Comparison of ENCODE assay signal across 20 mouse cellular contexts in the genomic region with DNA sequence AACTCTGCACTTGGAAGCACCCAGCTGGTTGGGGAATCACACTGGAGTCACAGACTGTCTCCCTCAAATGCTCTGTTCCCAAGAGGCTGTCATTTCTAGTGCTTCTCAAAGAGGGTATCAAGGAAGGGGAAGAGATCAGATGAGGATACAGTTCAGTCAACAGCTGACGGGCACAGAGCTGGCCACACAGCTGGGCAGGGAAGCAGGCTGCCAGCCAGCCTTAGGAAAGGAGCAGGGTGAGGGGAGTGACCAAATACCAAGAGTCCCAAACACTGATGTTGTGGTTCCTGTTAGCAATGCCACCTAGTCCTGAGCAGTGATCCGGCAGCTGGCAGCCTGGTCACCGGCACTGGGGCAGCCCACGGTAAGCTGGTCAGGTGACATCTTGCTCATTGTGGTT. TPM values are rescaled to one million over a fixed set of nuclear protein-coding genes. Genes with fewer than 3 reads are reported as not detected.
DNase-seq lines count a peak whose midpoint lies in the region; ATAC-seq and TF ChIP-seq lines count a peak whose summit lies in the region.
"Had no signal": no experiment of that assay in that cellular context is flagged by ENCODE, and none has a peak within 500 bp of the region (broad histone marks: within the 10 kb centered on the region; RNA-seq: fewer than 3 reads in every experiment).

No protein-coding gene starts in this region.

- peaks cover 86% of the 10 kb centered on the region for H3K27me3 ChIP-seq in myocyte (ENCODE audit: control insufficient read depth, insufficient read depth, insufficient read length)
- H3K27me3 ChIP-seq in forebrain, embryonic 14.5 days (replicated peaks; ENCODE audit: control insufficient read depth, insufficient read depth, low read length) = no peaks in the 10 kb centered on the region
- H3K27me3 ChIP-seq: Patski had no signal

- no peak for TF ChIP-seq CTCF in gastrocnemius, adult 2 months (IDR thresholded peaks at IDR 0.05)

- no peaks in the 10 kb centered on the region for H3K36me3 ChIP-seq in myocyte (ENCODE audit: control insufficient read depth, insufficient read depth)
- no peaks in the 10 kb centered on the region for H3K36me3 ChIP-seq in forebrain, embryonic 14.5 days (ENCODE audit: control insufficient read depth, insufficient read depth, low read length)
- H3K36me3 ChIP-seq: G1E had no signal

- WGBS in forebrain, embryonic 14.5 days = 83% methylated on average over 4 of the region's 4 CpGs

- H3K9ac ChIP-seq in forebrain, embryonic 14.5 days (ENCODE audit: low read length) = no peak overlapping the region

- no peak overlapping the region for H3K4me3 ChIP-seq in gastrocnemius, adult 2 months
- no peak overlapping the region for H3K4me3 ChIP-seq in myocyte
- no peak overlapping the region for H3K4me3 ChIP-seq in forebrain, embryonic 14.5 days (ENCODE audit: low read depth, low read length)

- H3K4me2 ChIP-seq in myocyte (ENCODE audit: low read depth) = no peak overlapping the region
- no peak overlapping the region for H3K4me2 ChIP-seq in forebrain, embryonic 14.5 days (ENCODE audit: low read length)

- DNase-seq in gastrocnemius, adult 2 months = no peak
- DNase-seq in gastrocnemius, postnatal 4 days (ENCODE audit: low spot score in 2 of 2) = no peak
- no peak for DNase-seq in forebrain, embryonic 14.5 days (ENCODE audit: low spot score)
- DNase-seq: adrenal gland, adult 2 months; adrenal gland, adult 8-10 months; adrenal gland, postnatal 10 days; adrenal gland, postnatal 14 days; adrenal gland, postnatal 25 days; adrenal gland, postnatal 36 days; B cell, adult 2 months; cerebellum, adult 11 months; cerebellum, adult 11-12 months; cerebellum, adult 18-20 months had no signal

- no peaks in the 10 kb centered on the region; the same call in 1 of the 2 replicates for H3K4me1 ChIP-seq in forebrain, embryonic 14.5 days (ENCODE audit: control insufficient read depth, insufficient read depth, low read length)

- no peaks in the 10 kb centered on the region for H3K79me2 ChIP-seq in myocyte (ENCODE audit: control insufficient read depth, insufficient read depth)

- no peaks in the 10 kb centered on the region for H3K9me3 ChIP-seq in forebrain, embryonic 14.5 days (replicated peaks; ENCODE audit: control insufficient read depth, low read length)
- H3K9me3 ChIP-seq: G1E had no signal

- H3ac ChIP-seq in myocyte (ENCODE audit: control insufficient read depth, insufficient read length) = no peak overlapping the region

- TF ChIP-seq POLR2A in myocyte (IDR thresholded peaks at IDR 0.05; ENCODE audit: insufficient read length, low read depth) = no peak

- peak overlapping the region; percentile 79 for H3K27ac ChIP-seq in gastrocnemius, adult 2 months
- H3K27ac ChIP-seq in forebrain, embryonic 14.5 days (ENCODE audit: low read depth, low read length) = no peak overlapping the region

- intact Hi-C loops in gastrocnemius, adult 2 months (cut with DNase I) = no loop called here

- no peak for ATAC-seq in forebrain, embryonic 14.5 days
- ATAC-seq: activated CD4-positive, CD25-positive, alpha-beta regulatory T cell, adult 4 months; CD4-positive, CD25-positive, alpha-beta regulatory T cell, adult 4 months; Patski had no signal

TF ChIP-seq in myocyte, 11 proteins besides CTCF, POLR2A, EP300 and RAD21:
- TF ChIP-seq MYOD1 (IDR thresholded peaks at IDR 0.05; ENCODE audit: control insufficient read depth in 1 of 3, insufficient read length in 2 of 3, low read depth in 2 of 3) (peak in 1 of 3 experiments; percentile 58), MYOG (IDR thresholded peaks at IDR 0.05; ENCODE audit: control insufficient read depth in 1 of 3, insufficient read depth in 1 of 3, insufficient read length in 2 of 3, low read depth in 2 of 3) (peak in 2 of 3 experiments; percentile 22 to 81), REST (IDR thresholded peaks at IDR 0.05; ENCODE audit: insufficient read depth, insufficient read length) (no peak)

RNA-seq across cellular contexts. Expression of a gene that starts 4.9 kb away (rescaled TPM):
- total RNA-seq in gastrocnemius, adult 2 months (2021) = 100 to 1,000 TPM; 215 to 248 TPM
- total RNA-seq in gastrocnemius, postnatal 4 days (2021) = 10 to 100 TPM; 65.3 to 85.5 TPM
- not detected for polyA plus RNA-seq in myocyte (2012; fragmentation: generic; extraction: Trizol)
- polyA plus RNA-seq in forebrain, embryonic 14.5 days (2014; fragmentation: Nextera tagmentation; extraction: Ambion mirVana) = 0.40 TPM in 1 of 2 replicates, not detected in the other
- total RNA-seq: MEL had no signal
- polyA plus RNA-seq: activated CD4-positive, CD25-positive, alpha-beta regulatory T cell, adult 4 months; C2C12; CD4-positive, CD25-positive, alpha-beta regulatory T cell, adult 4 months; G1E had no signal

RNA-seq across cellular contexts. Expression of a gene that starts 27.1 kb away (rescaled TPM):
- total RNA-seq in gastrocnemius, adult 2 months (2021) = 10 to 100 TPM; 48.8 to 75.8 TPM
- total RNA-seq in gastrocnemius, postnatal 4 days (2021) = 100 to 1,000 TPM; 272 to 286 TPM
- 265 TPM for polyA plus RNA-seq in myocyte (2012; fragmentation: generic; extraction: Trizol)
- 1,105 and 1,139 TPM in 2 replicates for polyA plus RNA-seq in forebrain, embryonic 14.5 days (2014; fragmentation: Nextera tagmentation; extraction: Ambion mirVana)

RNA-seq across cellular contexts. Expression of a gene that starts 55.1 kb away (rescaled TPM):
- total RNA-seq in gastrocnemius, adult 2 months (2021) = 1 to 10 TPM in 1 of 2 experiments, under 1 TPM in 1; 0.23 to 1.0 TPM
- 1 to 10 TPM; 1.7 to 2.6 TPM for total RNA-seq in gastrocnemius, postnatal 4 days (2021)
- polyA plus RNA-seq in myocyte (2012; fragmentation: generic; extraction: Trizol) = 0.22 TPM
- polyA plus RNA-seq in forebrain, embryonic 14.5 days (2014; fragmentation: Nextera tagmentation; extraction: Ambion mirVana) = 3.9 and 4.5 TPM in 2 replicates
- polyA plus RNA-seq: G1E had no signal
